Mouse (Mus musculus) cortical plate, adult 2 months (tissue): ENCODE results near the gene Hyal1.

Source experiments
- CTCF ChIP-seq: fragments of 200-500 bp; IDR thresholded peaks from 2 replicates; pipeline ENCODE4 v1.5.1; 2011; ENCODE audit warnings: mild to moderate bottlenecking, control low read depth, low read length; ENCODE audit not compliant: insufficient read depth; ENCODE audit errors: extremely low read depth
- POLR2A ChIP-seq: fragments of 200-500 bp; IDR thresholded peaks from 2 replicates; pipeline ENCODE4 v1.6.1; 2011; ENCODE audit warnings: mild to moderate bottlenecking, low read length, control low read depth; ENCODE audit not compliant: insufficient read depth; ENCODE audit errors: extremely low read depth

- TF ChIP-seq CTCF (no peak), POLR2A (no peak)
These were observed 34.9 kb downstream of the Hyal1 start for GRCm38 (mm10) chr9:107611456-107612190.
